Mouse (Mus musculus) bone marrow, adult 2 months (tissue): ENCODE data around the gene Acaa1a. TPM values are rescaled to one million over a fixed set of nuclear protein-coding genes. Genes with fewer than 3 reads are reported as not detected.
"Not testable (repeated sequence)": the region's sequence is repeated elsewhere in the genome, so short reads cannot be mapped to it uniquely, and the experiment has no call there.

ENCODE experiments used
- H3K27ac ChIP-seq: fragments of 200-500 bp; 2 replicates; pipeline ENCODE4 v1.5.1; 2012; ENCODE audit warnings: low read depth, mild to moderate bottlenecking, control low read depth, inconsistent platforms, low read length; ENCODE audit not compliant: control insufficient read depth, poor library complexity, insufficient read depth
- H3K4me1 ChIP-seq: fragments of 200-500 bp; 2 replicates; pipeline ENCODE4 v1.6.1; 2011; ENCODE audit warnings: low read length; ENCODE audit not compliant: control insufficient read depth, insufficient read depth
- H3K4me3 ChIP-seq: fragments of 200-500 bp; replicated peaks from 2 replicates; pipeline ENCODE3; 2011; ENCODE audit warnings: mild to moderate bottlenecking, low read depth, low read length, control low read depth; ENCODE audit not compliant: control insufficient read depth
- CTCF ChIP-seq: fragments of 200-500 bp; IDR thresholded peaks from 2 replicates; pipeline ENCODE4 v1.5.1; 2011; ENCODE audit warnings: low read length, control low read depth; ENCODE audit not compliant: control insufficient read depth, insufficient read depth
- POLR2A ChIP-seq: fragments of 200-500 bp; IDR thresholded peaks from 2 replicates; pipeline ENCODE4 v1.6.1; 2011; ENCODE audit warnings: low read depth, mild to moderate bottlenecking, control low read depth, low read length, borderline replicate concordance; ENCODE audit not compliant: control insufficient read depth
- WGBS: fragments of 180-500 bp; shearing (Covaris S2); methylation state at CpG from one replicate; pipeline ENCODE4 v1.1.7; 2018; 5-methylcytosine and 5-hydroxymethylcytosine counted together
- polyA plus RNA-seq: library from polyadenylated mRNA; stranded (reverse); fragments of >200 nt; gene quantifications from 2 replicates; pipeline ENCODE4 v1.2.4, GENCODE M21; 2011; ENCODE audit warnings: low replicate concordance; ENCODE audit not compliant: missing spikeins, insufficient read depth, insufficient read length

Gene Acaa1a
- polyA plus RNA-seq, 1 experiment: 53.7 TPM

- H3K27ac ChIP-seq: no peak overlapping the region
- WGBS: 86% methylated on average over 5 of the region's 5 CpGs
- no peaks in the 10 kb centered on the region for H3K4me1 ChIP-seq
- H3K4me3 ChIP-seq: no peak overlapping the region
- TF ChIP-seq CTCF: no peak
- no peak for TF ChIP-seq POLR2A
These were observed 21.9 kb downstream of the Acaa1a start for GRCm38 (mm10) chr9:119361416-119361815.

- Histone ChIP-seq H3K4me3 (no peak overlapping the region), H3K4me1 (no peaks in the 10 kb centered on the region), H3K27ac (no peak overlapping the region)
- 88% methylated on average over 12 of the region's 12 CpGs for WGBS
- no peak for TF ChIP-seq CTCF
- TF ChIP-seq POLR2A: no peak
These were observed 23.8 kb downstream of the Acaa1a start for GRCm38 (mm10) chr9:119363229-119363628.

DNA sequence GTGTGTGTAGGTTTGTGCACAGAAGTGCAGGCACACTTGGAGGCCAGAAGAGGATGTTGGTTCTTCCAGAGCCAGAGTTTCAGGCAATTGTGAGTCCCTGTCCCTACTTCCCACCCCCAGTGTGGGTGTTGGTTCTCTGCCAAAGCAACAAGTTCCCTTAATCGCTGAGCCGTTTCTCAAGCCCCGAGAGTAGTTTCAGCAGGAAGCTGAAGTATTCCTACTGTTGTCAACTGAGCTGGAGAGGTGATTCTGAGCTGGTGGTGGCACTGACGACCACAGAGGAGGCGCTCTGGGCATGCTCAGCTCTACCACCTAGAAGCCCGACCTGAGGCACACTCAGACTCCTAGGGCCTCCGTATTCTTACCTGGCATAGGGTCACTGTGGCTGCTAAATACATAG, 25.8 kb downstream of the Acaa1a start, which contains the start of gene Slc22a14:
Gene Slc22a14 (minus strand): TSS at position 270 of the 400 bp plus-strand sequence.
- H3K4me3 ChIP-seq: no peak within 1 kb of the TSS
- H3K27ac ChIP-seq: no peak within 1 kb of the TSS
- TF ChIP-seq POLR2A: no peak
- no peak for TF ChIP-seq CTCF
- no peaks in the 10 kb centered on the region for H3K4me1 ChIP-seq
- 13% methylated on average over 7 of the region's 7 CpGs for WGBS

- TF ChIP-seq CTCF (no peak), POLR2A (no peak)
- 78% methylated on average over 3 of the region's 3 CpGs for WGBS
- Histone ChIP-seq H3K27ac (no peak overlapping the region), H3K4me3 (no peak overlapping the region), H3K4me1 (no peaks in the 10 kb centered on the region; the same call in 1 of the 2 replicates)
These were observed 28.9 kb downstream of the Acaa1a start for GRCm38 (mm10) chr9:119368367-119368766.

- H3K4me3 ChIP-seq, H3K4me1 ChIP-seq, H3K27ac ChIP-seq: not testable (repeated sequence)
- 76% methylated on average over 4 of the region's 4 CpGs for WGBS
These were observed 31.3 kb downstream of the Acaa1a start for GRCm38 (mm10) chr9:119370770-119371169.

DNA sequence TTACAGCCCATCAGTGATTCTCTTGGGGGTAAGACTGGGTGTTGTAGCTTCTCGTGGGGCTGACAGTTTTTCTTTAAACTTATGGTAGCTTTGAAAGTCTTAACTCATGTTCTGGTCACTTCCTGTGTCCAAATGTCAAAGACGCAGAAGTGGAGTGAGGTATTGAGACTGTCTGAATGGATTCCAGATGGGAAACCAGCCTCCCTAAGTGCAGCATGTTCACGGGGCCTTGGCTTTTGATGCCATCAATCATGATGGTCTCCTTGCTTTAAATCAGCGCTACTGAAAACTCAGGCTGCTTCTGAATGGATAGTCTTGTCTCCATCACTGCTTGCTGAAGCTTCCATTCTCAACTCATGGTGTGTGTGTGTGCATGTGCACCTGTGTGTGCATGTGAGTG, 31.8 kb downstream of the Acaa1a start:
- TF ChIP-seq CTCF (no peak), POLR2A (no peak)
- Histone ChIP-seq H3K4me3 (no peak overlapping the region), H3K4me1 (no peaks in the 10 kb centered on the region; the same call in 1 of the 2 replicates), H3K27ac (no peak overlapping the region)
- 80% methylated on average over 4 of the region's 4 CpGs for WGBS

- WGBS: 80% methylated on average over 3 of the region's 3 CpGs
- TF ChIP-seq POLR2A (no peak), CTCF (no peak)
- peaks cover 1% of the 10 kb centered on the region; the same call in 1 of the 2 replicates for H3K4me1 ChIP-seq
These were observed 35.5 kb downstream of the Acaa1a start for GRCm38 (mm10) chr9:119375008-119375407.

GRCm38 (mm10) chr9:119375556-119375955, 36.1 kb downstream of the Acaa1a start:
- Histone ChIP-seq H3K4me3 (no peak overlapping the region), H3K4me1 (peaks cover 1% of the 10 kb centered on the region; the same call in 1 of the 2 replicates), H3K27ac (no peak overlapping the region)
- 76% methylated on average over 6 of the region's 6 CpGs for WGBS
- no peak for TF ChIP-seq CTCF

More at GRCm38 (mm10) chr9:119375008-119375407, 35.5 kb downstream of the Acaa1a start:
- Histone ChIP-seq H3K27ac (no peak overlapping the region), H3K4me3 (no peak overlapping the region)

- 61% methylated on average over 4 of the region's 4 CpGs for WGBS
- Histone ChIP-seq H3K27ac (no peak overlapping the region), H3K4me1 (peaks cover 1% of the 10 kb centered on the region; the same call in 1 of the 2 replicates), H3K4me3 (no peak overlapping the region)
- TF ChIP-seq CTCF (no peak), POLR2A (no peak)
These were observed 38.8 kb downstream of the Acaa1a start for GRCm38 (mm10) chr9:119378231-119378630.
